Mouse (Mus musculus): ENCODE data around the gene Pald1.

The Pald1 gene

DNA sequence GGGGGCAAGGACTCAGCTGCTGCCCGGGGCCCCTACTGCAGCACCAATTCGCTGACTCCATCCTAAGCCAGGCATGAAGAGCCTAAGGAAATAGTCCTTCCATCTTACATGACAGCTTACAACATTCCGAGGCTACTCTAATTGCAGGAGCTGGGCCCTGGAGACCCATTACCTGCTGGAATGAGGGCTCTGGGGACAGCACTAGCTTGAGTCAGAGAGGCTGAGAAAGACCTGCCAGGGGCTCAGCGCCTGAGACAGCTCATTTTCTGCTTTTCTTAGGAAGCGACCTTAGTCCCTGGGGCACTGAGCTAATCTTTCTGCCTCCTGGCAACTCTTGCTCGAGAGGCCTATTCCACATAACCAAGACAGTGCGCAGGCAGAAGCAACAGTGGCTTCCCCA lies 54.4 kb downstream of the Pald1 start:
- DNase-seq (ENCODE audit: low read depth, low spot score): no peak

DNA sequence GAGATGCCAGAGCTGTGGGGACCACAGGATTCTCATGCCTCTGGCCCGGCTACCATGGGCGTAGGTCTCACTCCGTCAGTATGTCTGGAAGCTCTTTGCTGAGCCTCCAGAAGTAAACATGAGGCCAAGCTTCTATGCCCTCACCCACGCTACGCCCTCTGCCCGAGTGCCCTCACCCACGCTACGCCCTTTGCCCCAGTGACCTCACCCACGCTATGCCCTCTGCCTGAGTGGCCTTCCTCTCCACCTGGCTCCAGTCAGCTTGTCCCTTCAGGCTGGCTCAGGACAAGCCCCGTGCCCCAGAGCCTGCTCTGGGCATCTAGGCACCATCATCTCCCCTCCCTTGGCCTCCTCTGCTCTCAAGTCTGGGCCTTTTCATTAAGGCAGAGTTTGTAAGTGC lies 55.8 kb downstream of the Pald1 start:
- DNase-seq (ENCODE audit: low read depth, low spot score): no peak

DNA sequence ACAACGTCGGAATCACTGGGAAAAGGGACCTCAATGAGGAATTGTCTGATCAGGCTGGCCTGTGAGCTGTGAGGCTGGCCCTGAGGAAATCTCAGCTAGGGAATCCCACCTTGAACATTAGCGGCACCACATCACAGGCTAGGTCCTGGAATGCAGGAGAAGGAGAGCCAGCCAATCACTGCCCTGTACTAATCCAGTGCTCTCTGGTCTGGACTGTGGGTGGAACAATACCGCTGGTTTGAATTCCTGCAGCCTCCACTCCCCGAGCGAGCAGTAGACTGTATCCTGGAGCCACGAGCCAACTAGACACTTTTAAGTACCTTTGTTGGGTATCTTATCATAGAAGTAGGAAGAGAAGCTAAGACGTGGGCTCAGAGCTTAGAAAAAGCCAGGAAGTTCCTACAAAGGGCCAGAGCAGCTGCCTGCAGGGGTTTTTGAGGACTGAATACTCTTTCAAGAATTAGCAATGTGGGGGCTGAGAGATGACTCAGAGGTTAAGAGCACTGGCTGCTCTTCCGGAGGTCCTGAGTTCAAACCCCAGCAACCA lies 57.5 kb downstream of the Pald1 start:
- DNase-seq (ENCODE audit: low read depth, low spot score): no peak

DNA sequence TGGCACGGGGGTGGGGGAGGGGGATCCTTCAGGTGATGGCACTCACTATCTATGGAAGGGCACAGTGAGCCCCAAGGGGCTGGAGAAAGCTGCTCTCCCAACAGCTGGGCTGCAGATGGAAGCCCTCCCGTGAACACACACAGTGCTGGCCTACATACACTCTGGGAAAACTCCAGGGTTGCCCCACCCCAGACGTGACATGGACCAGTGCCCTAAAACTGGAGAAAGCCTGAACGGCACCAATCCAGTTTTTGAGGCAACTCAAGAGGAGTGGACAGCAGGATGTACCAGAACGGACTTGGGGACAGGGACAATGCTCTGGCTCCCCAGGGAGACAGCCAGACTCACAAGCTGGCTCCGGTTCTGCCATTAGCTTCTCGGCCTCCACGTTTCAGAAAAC lies 58.6 kb downstream of the Pald1 start:
- no peak for DNase-seq (ENCODE audit: low read depth, low spot score)

DNA sequence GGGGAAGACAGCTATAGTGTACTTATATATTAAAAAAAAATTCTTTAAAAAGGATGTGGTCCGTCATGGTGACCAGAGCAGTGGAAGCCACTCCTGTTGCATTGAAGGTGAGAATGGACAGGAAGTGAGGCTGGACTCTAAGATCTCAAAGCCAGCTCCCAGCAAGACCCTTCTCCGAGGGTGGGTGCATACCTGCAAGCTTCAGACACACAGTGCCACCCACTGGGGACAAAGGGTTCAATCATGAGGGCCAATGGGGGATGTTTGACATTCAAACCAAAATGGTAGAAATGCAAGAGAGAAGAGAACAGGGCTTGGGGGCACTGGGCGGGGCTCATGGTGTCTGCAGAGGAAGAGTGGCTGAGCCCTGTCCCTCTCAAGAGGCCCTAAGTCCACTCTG lies 64.8 kb downstream of the Pald1 start:
- no peak for DNase-seq (ENCODE audit: low read depth, low spot score)

DNA sequence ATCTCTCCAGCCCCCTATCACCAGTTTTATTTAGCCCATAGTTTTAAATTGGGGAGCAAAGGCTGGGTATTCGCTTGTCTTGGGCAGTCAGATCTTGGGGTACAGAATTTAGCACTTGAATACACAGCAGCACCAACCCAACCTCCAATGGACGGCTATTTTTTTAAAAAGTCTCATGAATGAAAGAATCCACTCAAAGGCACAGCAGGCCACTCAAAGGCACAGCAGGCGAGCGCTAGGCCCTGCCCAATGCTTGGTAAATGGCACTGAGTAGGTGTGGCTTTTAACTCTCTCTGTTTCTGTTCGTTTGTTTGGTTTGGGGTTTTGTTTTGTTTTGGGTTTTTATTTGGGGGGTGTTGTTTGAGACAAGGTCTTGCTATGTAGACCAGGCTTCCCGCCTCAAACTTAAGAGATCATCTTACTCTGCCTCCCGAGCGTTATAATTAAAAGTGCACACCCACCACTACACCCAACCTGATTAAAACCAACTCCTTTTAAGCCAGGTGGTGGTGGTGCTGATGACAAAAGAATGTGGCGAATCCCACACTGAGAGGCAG lies 67.9 kb downstream of the Pald1 start:
- DNase-seq (ENCODE audit: low read depth, low spot score): no peak

DNA sequence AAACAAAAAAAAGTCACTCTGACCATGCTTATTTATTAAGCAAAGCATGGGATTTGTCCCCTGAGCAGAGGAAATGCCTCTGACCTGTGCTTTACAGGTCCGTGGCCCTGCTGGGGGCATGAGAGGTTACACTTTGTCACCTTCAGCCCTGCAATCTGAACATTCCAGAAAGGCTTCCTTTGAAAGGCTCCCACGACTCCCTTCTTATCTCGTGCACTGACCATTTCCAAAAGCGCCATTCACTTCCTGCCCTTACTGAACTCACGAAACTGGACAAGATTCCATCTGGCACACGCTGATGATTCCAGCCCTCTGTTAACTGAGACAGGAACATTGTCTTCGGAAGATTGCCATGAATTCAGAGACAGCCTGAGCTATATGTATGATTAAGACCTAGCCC lies 69.6 kb downstream of the Pald1 start:
- DNase-seq (ENCODE audit: low read depth, low spot score): no peak

DNA sequence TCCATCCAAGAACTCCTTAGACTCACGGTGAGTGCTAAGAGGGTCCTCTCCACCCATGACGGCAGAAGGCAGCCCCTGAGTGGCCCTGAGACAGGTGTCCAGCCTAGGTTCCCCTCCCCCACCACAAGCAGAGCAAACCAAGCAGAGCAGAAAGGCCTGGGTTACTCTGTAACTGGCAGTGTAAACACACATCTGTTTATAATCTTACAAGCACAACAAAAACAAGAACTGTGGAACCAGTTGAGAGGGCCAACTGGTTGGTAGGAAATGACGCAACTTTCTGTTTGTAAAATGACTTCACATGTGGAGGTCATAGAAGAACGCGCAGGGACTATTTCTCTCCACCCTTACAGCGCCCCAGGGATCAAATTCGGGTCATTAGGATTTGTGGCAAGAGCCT lies 70.6 kb downstream of the Pald1 start:
- DNase-seq (ENCODE audit: low read depth, low spot score): no peak

DNA sequence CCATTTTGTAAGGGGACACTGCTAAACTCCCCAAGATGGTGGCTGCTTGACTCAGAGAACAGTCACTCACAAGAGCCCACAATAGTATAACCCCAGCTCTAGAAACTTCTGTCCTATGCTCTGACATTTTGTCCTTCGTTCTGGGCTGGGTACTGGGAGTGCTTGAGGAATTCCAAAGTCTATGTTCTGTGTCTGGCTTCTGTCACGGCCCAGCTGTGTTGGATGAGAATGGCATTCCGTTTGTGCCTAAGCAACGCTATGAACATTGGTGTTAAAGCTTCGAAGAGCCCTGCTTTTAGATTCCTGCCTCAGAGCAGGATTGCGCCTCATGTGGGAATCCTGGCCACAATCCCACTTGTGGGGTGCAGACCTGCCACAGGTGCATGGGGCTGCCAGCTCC lies 71.2 kb downstream of the Pald1 start:
- DNase-seq (ENCODE audit: low read depth, low spot score): no peak

DNA sequence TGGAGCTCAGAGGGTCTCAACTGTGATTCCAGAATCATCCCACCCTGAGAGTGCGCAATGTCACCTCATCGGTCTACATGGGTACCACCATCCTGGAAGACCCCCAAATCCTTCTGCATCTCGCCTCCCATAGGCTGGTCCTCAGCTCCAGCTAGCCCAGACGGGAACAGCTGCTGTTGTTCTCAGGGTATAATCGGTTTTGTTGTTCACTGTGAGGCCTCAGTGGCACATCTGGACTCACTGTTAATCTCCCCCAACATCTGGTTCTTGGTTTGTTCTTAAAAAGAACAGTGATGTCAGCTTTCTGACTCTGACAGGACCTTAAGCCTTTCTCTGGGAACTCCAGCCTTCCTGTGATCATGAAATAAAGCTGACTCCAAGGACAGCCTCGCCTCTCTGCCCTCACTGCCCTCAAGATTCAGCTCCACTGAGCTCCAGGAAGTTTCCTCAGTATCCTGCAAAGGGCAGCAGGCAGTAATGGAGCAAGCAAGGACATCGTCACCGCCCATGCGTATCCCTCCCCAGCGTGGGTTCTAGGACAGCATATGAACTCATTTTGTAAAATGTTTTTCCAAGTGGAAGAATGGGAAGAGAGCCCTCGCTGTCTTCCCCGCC lies 74.5 kb downstream of the Pald1 start:
- DNase-seq (ENCODE audit: low read depth, low spot score): no peak

DNA sequence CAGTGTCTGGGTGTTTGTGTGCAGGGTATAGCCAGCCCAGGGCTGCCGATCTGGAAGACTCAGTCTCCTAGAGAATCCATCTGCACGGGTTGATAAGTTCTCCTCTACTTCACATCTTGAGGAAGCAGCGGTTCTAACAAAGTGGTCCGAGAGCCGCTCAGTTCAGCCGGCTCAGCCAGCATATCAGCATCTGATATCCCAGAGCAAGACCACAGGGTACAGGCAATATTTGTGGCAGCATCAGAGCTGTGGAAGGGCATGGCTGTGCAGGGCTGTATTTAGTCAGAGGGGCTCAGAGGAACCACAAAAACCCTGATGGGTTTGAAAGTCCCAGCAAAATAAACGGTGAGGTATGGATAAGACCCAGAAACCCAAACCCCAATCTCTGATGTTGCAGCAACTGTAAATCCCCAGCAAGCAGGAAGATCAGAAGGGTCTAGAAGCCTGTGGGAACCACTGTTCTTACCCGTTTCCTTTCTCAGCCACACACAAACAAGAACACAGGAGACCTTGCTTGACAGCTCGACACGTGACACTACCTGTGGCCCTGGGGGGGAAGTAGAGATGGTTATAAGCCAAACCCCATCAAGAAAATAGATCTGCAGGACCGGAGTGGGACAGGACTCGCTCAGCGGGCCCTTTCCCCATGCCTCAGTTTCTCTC lies 77.3 kb downstream of the Pald1 start:
- no peak for DNase-seq (ENCODE audit: low read depth, low spot score)

DNA sequence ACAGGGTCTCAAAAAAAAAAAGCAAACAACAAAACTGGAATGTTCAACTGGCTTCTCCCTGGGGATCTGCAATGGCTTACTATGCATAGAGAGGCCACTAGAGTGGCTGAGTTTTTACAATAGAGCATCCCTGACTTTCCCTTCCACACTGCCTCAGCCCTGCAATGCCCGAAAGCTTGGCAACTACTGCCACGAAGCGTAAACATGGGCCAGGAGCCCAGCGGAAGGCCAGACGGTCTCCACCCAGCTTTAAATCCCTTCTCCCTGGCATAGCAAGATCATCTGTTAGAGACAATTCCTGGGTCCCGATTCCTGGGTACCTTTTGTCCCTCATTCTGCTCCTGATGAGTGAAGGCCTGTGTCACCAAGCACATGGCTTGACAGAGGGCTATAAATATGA lies 79.3 kb downstream of the Pald1 start:
- no peak for DNase-seq (ENCODE audit: low read depth, low spot score)

DNA sequence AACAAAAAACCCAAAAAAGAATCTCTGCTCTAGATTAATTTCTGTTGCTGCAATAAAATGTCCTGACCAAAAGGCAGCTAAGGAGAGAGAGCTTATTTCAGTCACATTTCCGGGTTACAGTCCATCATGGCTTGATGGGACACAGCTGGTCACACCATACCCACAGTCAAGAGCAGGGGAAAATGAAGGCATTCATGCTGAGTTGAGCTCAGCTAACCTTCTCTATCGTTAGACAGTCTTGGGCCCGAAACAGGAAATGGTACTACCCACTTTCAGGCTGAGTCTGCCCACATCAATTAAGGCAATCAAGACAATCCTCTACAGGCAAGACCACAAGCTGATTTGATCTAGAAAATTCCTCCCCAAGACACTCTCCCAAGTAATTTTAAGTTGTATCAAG lies 82.3 kb downstream of the Pald1 start:
- no peak for DNase-seq (ENCODE audit: low read depth, low spot score)

DNA sequence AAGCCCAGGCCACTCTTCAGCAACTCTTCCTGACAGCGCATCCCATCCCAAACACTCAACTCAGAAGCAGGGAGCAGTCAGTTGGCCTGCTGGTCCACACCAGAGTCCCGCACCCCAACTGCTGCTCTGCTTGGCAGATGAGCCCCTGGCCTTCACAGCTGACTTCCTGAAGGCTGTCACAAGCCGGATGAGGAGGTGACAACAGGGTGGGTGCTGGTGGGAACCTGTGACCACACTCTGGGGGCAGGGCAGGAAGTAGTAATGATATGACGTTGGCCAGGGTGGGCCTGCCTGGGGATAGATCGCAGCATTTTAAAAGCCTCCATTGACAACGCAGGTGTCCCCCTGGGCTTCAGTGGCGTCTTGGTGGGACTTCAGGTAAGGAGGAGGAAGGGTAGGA lies 85.9 kb downstream of the Pald1 start, which contains the start of gene Prf1:
Gene Prf1, plus strand, starts transcription at position 357 of the 400 bp plus-strand sequence.
- no peak for DNase-seq (ENCODE audit: low read depth, low spot score)

DNA sequence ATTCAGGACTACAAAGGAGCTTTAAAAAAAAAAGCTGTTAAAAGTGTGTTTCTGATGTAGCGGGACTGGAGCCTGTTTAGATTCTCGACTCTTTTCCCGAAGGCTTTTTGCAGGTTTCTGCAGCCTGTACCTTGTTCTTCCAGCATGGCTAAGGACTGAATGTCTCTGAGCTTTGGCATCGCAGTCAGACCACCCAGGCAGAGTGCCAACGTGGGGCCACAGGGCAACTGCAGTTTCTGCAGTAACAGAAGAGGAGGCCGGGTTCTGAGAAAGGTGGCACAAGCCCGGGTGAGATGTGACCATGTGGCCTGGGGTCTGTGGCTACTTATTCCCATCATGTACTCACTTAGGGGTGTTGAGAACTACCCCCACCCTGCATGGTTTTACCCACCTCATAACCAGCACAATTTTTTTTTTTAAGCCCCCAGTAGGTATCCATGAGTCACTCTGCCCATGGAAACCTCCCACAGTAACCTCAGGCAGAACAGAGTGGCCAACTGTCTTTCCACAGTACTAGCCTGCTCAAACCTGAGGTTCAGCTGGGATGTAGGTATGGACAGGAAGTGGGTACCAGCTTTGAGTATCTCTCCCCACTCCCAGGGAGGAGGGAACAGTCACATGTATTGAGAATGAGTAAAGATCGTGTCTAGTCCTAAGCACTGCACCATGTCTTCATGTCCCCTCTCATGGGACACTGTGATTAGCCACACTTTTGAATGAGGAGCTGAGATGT lies 86.5 kb downstream of the Pald1 start:
- no peak for DNase-seq (ENCODE audit: low read depth, low spot score)

DNA sequence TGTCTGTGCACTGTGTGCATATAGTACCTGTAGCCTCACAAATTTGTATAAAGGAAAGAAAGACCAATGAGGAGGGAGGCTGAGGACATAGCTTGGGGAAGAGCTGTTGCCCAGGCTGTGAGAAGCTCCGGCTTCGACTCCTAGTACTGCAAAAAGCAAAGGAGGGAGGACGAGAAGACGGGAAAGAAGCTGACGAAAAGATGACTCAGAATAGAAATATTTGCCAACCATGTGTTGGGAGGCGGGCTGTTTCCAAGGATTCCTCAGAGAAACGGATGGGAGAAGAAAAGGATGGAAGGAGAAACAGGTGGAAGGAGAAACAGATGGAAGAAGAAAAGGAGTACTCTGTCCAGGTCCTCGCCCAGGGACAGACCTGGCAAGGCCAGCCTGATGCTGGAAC lies 89.1 kb downstream of the Pald1 start:
- DNase-seq (ENCODE audit: low read depth, low spot score): no peak

DNA sequence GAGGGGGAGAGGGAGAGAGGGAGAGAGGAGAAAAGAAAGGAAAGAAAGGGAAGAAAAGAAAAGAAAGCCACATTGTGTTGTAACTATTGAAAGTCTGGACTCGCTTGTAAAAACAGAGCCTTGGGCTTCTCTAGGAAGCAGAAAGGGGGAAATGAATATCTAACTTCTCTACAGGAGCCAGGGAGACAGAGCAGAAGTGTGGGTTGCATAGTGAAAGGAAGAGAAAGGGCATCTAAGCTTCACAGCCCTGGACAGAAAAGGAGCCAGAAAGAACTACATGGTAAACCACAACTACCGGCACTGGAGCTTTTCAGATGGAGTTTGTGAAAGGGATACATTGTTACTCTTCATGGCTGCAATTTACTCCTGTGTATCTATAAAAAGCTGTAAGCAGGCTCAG lies 92.9 kb downstream of the Pald1 start:
- no peak for DNase-seq (ENCODE audit: low read depth, low spot score)

DNA sequence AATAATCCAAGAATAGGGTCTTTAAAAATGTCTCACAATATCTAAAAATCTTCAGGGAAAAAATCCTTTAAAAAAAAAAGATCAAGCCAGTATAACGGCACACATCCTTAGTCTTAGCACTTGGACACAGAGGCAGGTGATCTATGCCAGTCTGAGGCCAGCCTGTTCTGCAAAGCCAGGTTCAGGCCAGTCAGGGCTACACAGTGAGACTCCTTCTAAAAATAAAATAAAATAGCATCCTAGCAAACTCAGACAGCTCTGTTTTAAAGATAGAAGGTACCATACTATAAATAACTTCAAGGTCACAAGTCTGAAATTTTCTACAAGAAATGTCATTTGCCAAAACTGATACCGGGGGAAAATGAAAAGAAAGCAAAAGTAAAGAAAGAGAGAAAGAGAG lies 93.3 kb downstream of the Pald1 start:
- no peak for DNase-seq (ENCODE audit: low read depth, low spot score)

DNA sequence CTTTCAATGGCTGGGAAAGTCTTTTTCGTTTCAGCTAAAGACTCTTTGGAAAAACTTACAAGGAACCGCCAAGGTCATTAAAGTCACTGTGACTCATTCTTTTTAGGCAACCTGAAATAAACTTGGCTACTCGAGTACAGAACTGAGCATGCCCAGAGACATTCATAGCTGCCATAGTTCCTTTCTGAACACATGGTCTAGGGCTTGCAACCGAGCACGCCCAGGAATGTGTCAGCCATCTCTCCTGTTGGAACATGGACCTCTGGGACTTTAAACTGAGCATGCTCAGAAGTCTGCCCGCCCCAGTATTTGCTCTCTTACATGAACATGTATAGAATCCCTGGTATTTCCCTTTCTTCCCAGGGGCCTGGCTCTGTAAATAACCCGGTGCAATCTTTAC lies 97.1 kb downstream of the Pald1 start:
- no peak for DNase-seq (ENCODE audit: low read depth, low spot score)

DNA sequence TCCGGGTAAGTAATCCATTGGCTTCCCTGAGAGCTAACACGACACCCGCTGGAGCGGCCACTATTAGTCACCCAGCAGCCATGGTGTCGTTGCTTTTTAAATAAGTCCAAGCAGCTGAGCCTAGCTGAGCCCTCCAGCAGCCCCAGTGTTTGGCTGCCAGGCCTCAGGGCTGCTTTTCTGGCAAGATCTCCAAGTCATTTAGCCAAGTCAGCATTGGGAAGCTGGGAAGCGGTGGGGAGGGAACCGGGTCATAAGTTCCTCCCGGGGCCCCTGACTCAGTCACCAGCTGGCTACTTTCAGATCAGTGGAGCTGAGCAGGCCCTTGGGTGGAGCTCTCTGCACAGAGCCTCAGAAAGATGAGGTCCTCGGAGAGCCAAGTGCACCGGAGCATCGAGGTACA lies 98.1 kb downstream of the Pald1 start:
- DNase-seq (ENCODE audit: low read depth, low spot score): no peak

DNA sequence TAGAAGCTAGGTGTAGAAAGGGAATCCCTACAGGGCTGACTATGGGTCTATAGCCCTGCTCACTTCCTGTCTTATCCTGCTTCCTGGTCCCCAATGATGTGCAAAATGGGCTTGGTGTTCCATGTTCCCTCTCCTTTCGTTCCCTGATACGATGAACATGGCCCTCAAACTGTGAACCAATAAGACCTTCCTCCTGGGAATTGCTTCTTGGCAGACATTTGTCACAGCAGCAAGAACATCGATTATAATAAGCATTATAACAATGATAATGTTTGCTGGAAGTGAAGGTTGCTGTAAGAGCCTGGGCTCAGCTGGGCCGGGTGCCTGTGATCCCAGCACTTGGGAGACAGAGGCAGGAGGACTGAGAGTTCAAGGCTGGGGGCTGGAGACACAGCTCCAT lies 99.0 kb downstream of the Pald1 start:
- DNase-seq (ENCODE audit: low read depth, low spot score): no peak

DNA sequence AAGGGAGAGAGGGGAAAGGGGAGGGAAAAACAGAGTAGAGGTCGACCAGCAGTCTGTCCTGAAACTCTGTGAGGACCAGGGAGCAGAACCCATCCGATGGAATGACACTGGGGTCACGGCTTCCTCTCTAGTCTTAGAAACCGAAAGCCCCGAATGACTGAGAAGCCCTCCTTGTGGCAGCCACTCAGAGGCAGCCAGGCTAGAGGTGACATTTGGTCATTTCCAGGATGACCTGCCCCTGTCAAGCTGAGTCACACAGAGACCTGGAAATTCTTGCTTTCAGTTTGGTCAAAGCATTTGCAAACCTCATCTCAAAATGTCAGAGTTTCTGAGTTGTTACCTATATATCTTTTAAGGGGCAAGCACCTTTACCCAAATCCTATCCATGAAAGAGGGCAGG lies 102.2 kb downstream of the Pald1 start:
- DNase-seq (ENCODE audit: low read depth, low spot score): no peak

Data from retina, adult 2 months (tissue).